Mouse (Mus musculus) embryonic facial prominence, embryonic 11.5 days (tissue): Measurements from ENCODE around the gene Il18r1. TPM values are rescaled to one million over a fixed set of nuclear protein-coding genes. Genes with fewer than 3 reads are reported as not detected.

ENCODE experiments used
- polyA plus RNA-seq: library from polyadenylated mRNA; unstranded; fragments of >200 nt; fragmentation: Nextera tagmentation; extraction: Ambion mirVana; gene quantifications from 2 replicates; pipeline ENCODE4 v1.2.1, GENCODE M21; 2014

The Il18r1 gene
- polyA plus RNA-seq, 1 experiment from 2014 or later, result not detected

Other genes with a start within 250 kb of the Il18r1 start
- 1.00 and 1.8 TPM in 2 replicates for gene Il1r1, start 240.5 kb upstream of the Il18r1 start, polyA plus RNA-seq
- gene Il1rl2, start 140.9 kb upstream of the Il18r1 start, polyA plus RNA-seq, result 3.2 TPM in 2 replicates
- 0.20 TPM in 1 of 2 replicates, not detected in the other for gene Il1rl1, start 36.0 kb upstream of the Il18r1 start, polyA plus RNA-seq
- 0.14 and 0.29 TPM in 2 replicates for gene Il18rap, start 49.8 kb downstream of the Il18r1 start, polyA plus RNA-seq
- not detected in 2 replicates for gene Slc9a4, start 114.5 kb downstream of the Il18r1 start, polyA plus RNA-seq
- gene Slc9a2, start 215.0 kb downstream of the Il18r1 start, polyA plus RNA-seq, result 0.08 and 0.11 TPM in 2 replicates